Mouse (Mus musculus) G1E (cell line): ENCODE measurements around the gene Myo1a.

ENCODE experiments used
- CTCF ChIP-seq: IDR thresholded peaks from 2 replicates; pipeline ENCODE4 v1.5.1; 2012; ENCODE audit warnings: low read depth, low read length, inconsistent platforms, mixed read lengths
- GATA1 ChIP-seq: IDR thresholded peaks from 2 replicates; pipeline ENCODE4 v1.6.1; 2012; ENCODE audit warnings: borderline replicate concordance, low read length, inconsistent platforms, mixed read lengths
- GATA2 ChIP-seq: IDR thresholded peaks from 2 replicates; pipeline ENCODE4 v1.6.1; 2012; ENCODE audit warnings: low read depth, low read length, inconsistent platforms, borderline replicate concordance
- POLR2AphosphoS5 ChIP-seq: IDR thresholded peaks from 2 replicates; pipeline ENCODE4 v1.6.1; 2012; ENCODE audit warnings: low read depth, low read length, inconsistent platforms; ENCODE audit not compliant: insufficient replicate concordance
- TAL1 ChIP-seq: conservative IDR thresholded peaks from 2 replicates; pipeline ENCODE4 v1.6.1; 2012; ENCODE audit warnings: low read depth, low read length, inconsistent platforms, mixed read lengths

DNA sequence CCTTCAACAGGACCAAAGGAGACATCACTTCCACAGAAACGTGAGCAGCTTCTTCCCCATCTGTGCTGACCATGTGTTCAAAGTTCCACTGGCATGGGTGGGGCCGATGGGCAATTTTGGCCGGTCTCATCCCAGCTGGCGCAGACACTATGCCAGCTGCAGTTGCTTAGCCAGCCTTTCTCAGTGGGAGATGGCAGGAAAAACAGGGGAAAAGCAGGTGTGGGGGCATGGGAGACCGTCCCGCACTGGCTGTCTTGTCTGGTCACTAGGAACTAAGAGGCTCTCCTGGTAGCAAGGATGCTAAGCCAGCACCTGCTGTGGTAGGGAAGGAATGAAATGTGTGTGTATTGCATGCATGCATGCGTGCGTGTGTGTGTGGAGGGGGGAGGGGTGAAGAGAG, 23.5 kb downstream of the Myo1a start:
- TF ChIP-seq CTCF (no peak), GATA2 (no peak), GATA1 (no peak), TAL1 (no peak), POLR2AphosphoS5 (no peak)
